Mouse (Mus musculus) cerebellum, adult (tissue): Measurements from ENCODE around the gene Lipi.
A peak's percentile ranks its signal among the peaks of the same experiment; 100 is the strongest.

Source experiments
- ATAC-seq: cut with Nextera tagmentation; 2 replicates; pipeline ENCODE4 v1.9.2; 2017; ENCODE audit warnings: mild to moderate bottlenecking, moderate library complexity, mixed read lengths; ENCODE audit not compliant: insufficient number of reproducible peaks, low FRiP score, low TSS enrichment

Gene Lipi

GRCm38 (mm10) chr16:75585961-75586360 is at the start of gene Lipi:
Gene Lipi, minus strand, starts transcription at chr16:75586061.
- no peak for ATAC-seq

DNA sequence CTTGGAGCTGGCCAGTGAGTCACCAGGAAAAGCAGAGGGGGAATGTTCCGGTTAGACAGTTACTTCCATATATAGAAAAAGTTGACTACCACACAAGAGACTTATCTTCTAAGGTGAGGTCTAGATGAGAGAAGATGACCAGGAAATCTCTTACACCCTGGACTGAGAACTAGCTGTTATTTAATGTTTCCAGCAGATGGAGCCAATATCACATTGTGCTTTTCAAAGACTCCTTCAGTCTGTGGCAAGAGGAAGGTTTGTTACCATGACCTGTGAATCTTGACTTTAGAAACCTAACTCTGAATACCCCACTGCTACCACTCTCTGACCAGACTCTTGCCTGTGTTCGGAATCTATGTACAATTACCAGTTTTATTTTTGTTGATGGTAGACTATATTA is 42.0 kb upstream of the Lipi start:
- no peak for ATAC-seq

- peak; percentile 70; the same call in 1 of the 2 replicates for ATAC-seq
These were observed 31.9 kb upstream of the Lipi start for GRCm38 (mm10) chr16:75617651-75618349.

DNA sequence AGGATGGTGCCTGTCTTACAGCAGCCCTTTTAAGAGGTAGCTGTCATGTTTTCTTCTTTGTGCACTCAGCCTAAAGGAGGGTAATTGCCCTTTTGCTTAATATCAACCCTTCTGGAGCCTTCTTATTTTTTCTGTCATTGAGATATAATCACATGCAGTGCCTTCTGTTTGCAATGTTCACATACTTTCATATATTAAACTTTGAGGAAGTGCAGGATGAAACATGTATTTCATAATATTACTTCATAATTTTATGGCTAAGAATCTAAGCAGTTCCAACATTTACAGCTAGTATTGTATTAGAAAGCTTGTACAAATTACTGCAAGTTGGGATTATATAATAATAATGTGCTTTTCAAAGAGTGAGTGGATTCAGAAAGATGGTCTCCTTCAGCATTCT is 26.7 kb upstream of the Lipi start:
- no peak for ATAC-seq

DNA sequence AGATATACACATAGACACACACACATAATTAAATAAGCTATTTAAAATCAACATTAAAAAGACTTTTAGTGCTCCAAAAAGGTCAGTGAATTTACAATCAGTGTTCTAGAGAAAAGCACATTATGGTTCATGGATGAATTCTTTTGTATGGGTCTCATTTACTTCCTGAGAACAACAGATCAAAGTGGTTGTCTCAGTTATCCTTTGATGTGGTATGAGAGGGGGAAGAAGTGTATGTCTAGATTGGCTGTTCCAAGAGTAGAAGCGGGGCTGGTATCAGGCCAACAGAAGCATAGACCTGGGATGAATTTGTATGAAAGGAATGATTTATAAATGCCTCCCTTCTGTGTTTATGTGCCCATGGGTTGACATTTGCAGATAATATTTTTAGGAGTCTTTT is 20.6 kb upstream of the Lipi start:
- ATAC-seq, result no peak

DNA sequence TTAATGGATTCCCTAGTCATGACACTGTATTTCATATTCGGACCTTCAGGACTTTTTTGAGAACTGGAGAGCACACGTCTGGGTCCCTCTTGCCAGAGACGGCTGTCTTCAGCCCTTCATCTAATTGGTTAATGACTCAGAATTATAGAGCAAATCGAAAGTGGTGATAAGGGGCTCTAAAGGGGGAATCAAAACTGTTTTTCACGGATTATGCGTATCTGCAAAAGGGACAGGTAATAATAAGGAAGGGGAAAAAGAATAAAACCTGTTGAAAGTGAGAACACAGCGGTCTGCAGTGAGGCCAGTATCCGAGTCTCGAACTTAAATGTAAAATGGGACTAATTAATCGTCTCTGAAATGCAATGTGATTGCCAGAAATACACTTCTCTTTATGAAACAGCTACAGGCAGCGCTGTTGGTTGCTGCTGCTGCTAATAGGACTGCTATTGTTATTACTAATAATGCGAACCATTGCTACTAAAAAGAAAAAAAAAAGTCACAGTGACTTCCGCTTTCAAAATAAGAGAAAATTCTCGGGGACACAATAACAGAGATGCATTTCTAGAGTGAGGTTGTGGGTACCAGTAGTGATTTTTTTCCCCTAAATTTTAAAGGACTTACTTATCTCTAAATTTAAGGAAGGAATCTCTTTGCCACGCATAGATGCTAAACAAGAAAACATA is 7.8 kb upstream of the Lipi start:
- 0 out of 2 replicates have a peak, but pooled peaks have one; percentile 5 for ATAC-seq

DNA sequence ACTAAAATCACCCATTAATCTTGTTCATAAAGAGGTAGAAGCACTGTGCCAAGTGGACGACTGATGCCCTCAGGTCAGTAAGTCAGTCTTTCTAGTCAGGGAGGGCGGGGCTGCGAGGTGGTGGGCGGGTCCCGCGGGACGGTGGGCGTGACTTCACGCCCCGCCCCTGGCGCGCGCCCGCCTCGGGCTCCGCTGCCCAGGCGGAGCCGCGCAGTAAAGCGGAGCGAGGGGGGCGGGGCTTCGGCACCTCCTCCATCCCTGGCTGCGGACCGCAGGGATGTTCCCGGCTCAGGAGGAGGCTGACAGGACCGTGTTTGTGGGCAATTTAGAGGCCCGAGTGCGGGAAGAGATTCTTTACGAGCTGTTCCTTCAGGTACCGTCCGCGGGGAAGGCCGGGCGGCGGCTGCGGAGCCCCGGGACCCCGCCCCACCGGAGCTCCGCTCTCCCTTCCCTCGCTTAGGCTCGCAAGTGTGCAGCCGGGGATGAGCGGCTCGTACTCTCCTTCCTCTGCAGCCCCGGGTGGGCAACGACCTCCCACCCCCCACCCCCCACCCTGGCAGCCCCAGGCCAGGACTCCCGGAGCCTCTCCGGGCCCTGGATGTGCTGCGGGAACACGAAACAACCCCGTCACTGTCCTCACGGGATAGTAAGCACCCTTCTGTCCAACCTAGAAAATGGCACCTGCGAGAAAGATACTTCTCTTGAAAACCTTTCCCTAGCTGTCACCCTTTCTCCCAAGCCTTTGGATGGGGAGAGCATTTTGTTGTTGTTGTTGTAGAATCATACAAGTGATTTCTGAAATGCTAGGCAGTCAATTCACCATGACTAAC is 7.0 kb upstream of the Lipi start, which contains the start of gene Rbm11:
Rbm11 (plus strand) TSS at position 174 of the 830 bp plus-strand sequence.
- ATAC-seq, result peak; percentile 94

DNA sequence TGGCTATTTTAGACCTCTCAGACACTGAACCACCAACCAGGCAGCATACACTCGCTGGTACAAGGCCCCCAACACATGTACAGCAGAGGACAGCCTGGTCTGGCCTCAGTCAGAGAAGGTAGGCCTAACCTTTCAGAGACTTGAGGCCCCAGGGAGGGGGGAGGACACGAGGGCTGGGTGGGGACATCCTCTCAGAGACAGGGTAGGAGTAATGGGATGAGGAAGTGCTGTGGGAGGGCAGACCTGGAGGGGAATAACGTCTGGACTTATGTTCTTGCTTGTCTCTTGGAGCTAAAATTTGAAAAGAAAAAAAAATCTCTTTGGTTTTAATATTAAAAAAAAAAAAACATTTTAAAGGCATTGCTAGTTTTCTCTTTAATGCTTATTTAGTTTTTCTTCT is 605 bp upstream of the Lipi start:
- ATAC-seq, result no peak

DNA sequence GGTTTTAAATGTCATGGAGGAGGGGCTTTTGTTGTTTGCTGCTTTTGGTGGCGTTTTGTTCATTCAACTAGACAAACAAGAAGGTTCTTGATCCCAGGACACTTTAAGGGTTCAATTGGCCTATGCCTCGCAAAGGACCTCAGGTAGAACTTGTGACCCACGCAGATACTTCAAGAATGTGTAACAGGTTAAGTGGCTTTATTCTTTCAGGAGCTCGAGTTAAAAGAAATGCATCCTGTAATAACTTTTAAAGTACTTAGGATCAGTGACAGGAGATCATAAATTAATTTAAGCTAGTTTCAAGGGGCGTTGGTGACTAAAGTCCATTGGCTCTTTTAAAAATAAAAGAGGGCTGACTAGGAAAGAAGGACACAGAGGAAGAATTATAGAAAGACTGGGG is 3.6 kb downstream of the Lipi start:
- ATAC-seq, result no peak

GRCm38 (mm10) chr16:75562910-75563309 is 23.0 kb downstream of the Lipi start:
- ATAC-seq, result no peak

DNA sequence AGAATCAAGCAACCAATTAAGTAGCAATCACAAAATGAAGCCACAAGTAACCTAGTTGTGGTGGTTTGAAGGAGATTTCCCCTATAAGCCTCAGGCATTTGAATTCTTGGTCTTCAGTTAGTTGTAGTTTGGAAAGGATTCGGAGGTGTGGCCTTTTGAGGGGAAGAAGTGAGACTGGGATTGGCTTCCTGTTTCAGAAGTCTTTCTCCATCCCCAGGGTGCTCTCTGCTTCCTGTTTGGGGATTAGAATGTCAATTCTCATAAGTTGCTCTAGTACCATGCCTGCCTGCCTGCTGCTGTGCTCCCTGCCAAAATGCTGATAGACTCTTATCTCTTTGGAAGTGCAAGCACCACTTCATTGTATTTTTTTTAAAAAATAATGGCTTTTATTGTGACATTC is 40.6 kb downstream of the Lipi start:
- ATAC-seq, result no peak

DNA sequence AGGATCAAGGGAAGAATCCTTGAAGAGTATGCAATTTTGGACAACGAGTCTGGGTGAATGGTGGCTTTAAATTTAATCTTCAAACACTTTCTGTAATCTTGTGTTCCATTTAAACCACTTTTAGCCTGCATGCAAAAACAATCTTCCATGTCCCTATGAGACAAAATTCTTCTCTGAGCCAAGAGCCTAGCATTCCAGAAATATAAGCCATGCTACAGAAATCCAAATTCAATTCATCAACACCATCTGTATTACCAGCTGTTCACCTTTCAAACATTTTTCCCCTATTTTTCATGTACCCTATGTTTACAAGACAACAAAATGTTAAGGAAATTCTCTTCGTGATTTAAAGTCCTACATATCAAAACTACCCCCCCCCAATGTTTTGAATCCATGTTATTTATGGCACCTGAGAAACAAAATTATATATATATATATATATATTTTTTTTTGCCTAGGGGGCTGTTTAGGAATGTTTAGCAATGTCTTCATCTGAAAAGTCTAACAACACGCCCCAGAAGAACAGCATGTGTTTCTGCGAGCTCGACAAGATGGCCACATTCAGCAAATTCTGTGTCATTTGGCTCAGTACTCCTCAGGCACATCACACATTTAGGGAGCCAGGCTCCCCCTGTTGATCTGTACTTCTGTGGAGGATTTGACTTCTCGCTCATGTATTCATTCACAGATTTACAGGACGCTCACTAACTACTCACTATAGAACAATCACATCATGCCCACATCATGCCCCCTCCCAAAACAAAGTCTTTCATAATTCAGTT is 47.9 kb downstream of the Lipi start:
- no peak for ATAC-seq

- no peak for ATAC-seq
These were observed 54.2 kb downstream of the Lipi start for GRCm38 (mm10) chr16:75531705-75532104.

GRCm38 (mm10) chr16:75496568-75496967 is 89.3 kb downstream of the Lipi start:
- ATAC-seq, result no peak
